Mouse (Mus musculus) liver (tissue): ENCODE measurements around the gene 5430419D17Rik.

Experiments used
- DNase-seq: peaks from one replicate; pipeline ENCODE4 v3.0.0-alpha.2; 2020; ENCODE audit warnings: mixed read lengths

Gene 5430419D17Rik

DNA sequence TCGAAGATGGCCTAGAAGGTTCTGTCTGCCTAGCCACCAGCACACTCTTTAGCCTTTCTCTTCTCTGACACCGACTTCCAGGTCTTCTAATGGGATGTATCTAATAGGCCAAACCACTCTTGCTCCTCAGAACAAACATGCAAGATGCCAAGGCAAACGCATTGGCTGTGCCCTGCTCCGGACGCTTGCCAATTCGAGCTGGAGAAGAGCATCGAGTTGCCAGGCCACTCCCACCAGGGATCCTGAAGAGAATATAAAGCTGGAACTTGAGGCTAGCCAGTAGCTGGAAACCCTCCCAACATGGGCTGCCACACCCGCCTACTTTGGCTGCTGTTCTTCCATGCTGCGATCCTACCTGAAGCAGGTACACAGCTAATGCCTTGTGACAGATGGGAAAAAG is at the start of gene 5430419D17Rik:
Gene 5430419D17Rik, plus strand, starts transcription at position 282 of the 400 bp plus-strand sequence.
- no peak for DNase-seq

DNA sequence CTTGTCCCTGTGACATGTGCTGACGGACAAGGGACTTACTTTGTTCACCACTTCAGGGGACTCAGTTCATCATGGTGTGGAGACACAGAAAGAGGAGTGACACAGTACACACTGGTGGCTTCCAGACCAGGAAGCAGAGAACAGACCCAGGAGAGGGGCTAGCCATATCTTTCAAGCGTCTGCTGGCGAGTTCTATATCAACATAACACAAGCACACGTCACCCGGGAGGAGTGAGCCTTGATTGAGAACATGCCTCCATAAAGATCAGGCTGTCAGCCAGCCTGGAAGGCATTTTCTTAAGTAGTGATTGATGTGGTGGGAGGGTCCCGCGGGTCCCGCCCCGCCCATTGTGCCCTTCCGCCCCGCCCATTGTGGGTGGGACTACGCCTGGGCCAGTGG is 44.2 kb upstream of the 5430419D17Rik start:
- DNase-seq: no peak

DNA sequence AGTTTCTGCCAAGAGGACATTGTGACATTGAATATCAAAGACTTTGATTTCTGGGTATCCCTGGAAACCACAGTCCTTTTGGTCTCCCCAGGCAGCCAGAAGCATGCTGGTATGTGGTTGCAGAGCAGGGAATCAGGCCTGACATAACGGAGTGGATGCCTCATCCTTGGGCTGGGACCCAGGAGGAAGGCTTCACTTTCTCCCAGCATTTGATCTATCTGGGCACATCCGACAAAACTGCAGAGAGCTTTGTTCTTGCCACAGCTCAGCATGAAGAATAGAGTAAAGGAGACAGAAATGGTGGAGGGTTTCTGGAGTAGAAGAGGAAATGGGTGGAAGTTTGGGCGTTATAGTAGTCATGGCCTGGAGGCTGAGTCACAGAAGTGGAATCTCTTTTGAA is 41.0 kb upstream of the 5430419D17Rik start:
- no peak for DNase-seq

DNA sequence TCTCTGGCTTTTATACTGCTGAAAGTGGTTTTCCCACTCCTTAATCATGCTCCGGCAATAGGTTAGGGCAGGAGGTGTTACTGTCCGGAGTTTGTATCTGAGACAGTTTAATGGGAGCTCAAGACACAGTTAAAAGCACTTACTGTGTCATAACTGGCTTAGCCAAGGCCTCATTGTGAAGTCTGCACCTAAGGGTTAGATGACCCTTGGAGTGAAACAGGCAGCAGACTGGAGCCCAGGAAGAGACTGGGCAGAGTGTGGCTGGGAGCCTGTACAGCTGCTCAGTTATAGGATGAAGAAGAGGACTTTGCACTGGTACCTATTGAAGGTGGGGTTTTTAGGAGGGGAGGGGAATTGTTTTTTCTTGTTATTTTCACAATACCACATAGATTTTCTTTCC is 28.0 kb upstream of the 5430419D17Rik start, which contains the start of gene 4933402N03Rik:
Gene 4933402N03Rik, minus strand, starts transcription at position 101 of the 400 bp plus-strand sequence.
- no peak for DNase-seq

DNA sequence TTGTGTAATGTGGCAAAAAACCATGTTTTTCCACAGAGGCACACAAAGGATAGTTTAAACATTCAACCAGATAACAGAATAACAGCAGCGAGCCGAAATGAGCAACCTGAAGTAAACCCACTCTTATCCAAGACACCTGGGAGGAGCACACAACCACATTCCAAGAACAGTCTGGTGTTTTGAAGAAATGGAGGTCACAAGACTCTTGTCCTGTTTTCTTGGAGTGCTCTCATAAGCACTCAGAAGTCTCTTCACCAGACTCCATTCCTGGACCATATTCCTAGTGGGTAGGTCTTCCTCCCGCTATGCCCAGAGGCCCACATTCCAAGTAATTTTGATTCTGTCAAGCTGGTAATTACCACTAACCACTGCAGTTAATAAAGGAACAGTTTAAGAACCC is 24.0 kb upstream of the 5430419D17Rik start:
- no peak for DNase-seq

DNA sequence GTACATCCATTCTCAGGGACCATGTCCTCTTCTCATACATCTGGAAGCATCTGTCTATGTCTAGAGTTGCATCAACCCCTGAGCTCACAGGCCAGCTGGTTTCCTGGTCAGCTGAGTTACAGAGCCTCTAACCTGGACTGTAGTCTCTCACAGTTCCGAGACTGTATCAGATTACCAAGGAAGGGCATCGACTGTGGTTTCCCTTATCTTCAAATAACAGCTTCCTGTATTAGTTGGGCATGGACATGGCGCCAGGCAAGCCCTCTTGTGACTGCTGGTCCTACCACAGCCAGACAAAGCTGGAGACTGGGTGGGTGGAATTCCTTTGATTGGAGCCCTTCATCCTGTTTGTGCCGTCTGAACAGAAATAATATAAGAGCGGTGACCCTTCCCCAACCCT is 21.2 kb upstream of the 5430419D17Rik start:
- DNase-seq: no peak

DNA sequence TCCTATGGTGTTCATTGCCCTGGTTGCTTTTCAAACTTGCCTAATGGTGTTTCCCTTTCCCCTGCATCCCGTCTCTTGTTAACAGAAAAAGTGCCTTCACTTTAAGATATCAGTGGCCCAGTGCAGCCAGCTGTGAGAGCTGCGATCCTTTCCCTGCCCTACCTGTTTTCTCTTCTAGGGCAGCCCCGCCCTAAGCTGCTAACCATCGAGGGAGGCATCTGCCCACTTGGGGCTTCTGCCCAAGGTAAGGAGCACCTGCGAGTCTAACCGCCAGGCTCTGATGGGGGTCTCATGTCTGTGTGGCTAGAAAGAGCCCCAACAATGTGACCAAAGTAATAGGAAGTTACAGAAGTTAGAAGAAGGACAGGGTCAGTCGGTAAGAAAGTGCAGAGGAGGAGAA is 12.0 kb upstream of the 5430419D17Rik start:
- no peak for DNase-seq

DNA sequence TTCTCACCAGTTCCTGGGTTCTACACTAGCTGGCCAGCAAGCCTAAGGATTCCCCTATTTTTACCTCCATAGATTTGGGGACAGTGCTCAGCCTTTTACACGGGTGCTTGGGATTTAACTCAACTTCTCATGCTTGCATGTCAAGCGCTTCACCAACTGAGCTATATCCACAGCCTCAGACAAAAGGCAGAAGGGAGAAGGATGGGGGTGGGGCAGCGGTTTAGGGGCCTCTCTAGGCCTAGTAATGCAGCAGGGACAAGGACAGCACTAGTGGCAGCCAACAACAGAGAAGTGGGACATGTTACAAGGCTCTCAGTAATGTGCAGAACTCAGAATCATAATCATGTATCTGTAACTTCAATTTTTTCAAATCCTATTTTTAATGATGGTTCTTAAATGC is 6.4 kb upstream of the 5430419D17Rik start:
- DNase-seq: no peak

DNA sequence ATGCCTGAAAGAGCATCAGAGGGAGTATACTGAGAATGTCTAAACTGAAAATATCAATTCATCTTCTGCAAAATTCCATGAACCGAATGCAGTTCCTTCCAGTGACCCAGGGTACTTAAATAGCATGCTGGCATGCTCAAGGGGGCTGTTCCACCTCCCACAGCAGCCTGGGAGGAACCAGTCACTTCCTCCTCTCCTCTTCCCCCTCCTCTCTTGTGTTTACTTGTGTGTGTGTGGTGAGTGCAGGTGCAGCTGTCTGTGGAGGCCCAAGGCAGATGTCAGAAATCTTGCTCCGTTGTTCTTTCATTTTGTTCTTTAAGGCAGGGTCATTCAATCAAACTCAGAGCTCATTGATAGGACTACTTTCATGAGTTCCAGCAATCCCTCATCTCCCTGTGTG is 5.1 kb upstream of the 5430419D17Rik start:
- DNase-seq: no peak

DNA sequence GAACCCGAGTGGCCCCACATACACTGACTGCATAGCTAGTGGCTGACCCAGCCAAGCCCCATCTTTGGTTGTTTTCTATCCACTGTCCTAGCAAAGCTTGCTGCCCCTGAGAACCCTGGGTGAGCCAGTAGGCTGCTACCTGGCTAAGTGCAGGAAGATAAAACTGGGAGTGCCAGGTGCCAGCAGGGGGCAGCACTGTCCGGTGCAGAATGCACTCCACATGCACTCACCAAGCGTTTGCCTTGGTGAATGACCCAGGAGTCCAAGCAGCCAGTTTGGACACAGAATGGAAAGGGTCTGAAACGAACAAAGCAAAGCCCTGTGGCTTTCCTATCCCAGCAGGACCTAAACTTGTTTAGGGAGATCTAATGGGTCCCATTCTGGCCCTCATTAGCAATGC is 8.5 kb downstream of the 5430419D17Rik start:
- peak; percentile 33 for DNase-seq

DNA sequence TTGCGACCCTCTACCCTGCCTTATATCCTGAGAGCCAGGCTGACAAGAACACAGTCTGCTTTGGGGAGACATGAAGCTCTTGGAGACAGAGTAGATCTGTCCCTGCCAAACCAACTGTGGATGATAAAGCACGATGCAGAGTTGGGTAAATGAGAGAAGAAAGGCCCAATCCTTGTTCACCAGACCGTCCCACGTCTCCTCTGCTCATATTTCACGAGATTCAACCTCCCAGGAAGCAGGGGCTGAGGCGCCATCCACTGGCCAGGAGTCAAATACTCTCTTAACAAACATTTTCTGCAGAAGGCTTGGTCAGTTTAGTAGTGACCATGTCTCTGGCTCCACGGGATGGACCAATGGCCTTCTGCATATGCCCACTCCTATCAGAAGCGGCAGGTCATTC is 10.1 kb downstream of the 5430419D17Rik start:
- DNase-seq: no peak

DNA sequence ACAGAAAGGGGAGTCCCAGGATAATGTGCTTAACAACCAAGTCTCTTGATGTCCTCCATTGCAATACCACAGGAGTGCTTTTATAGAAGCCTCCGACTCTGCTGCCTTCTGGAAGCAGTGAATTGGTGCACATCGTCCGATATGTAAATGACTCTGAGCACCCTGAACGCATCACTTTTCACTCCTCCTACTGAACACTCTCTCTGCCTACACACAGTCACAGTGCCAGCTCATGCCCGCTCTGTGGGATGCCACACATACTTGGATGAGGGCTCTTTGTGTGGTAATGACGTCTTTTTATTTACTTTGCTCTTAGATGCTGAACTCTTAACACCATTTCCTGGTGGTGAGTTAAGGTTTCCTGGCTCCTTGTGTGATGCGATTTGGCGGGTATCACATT is 12.8 kb downstream of the 5430419D17Rik start:
- no peak for DNase-seq

DNA sequence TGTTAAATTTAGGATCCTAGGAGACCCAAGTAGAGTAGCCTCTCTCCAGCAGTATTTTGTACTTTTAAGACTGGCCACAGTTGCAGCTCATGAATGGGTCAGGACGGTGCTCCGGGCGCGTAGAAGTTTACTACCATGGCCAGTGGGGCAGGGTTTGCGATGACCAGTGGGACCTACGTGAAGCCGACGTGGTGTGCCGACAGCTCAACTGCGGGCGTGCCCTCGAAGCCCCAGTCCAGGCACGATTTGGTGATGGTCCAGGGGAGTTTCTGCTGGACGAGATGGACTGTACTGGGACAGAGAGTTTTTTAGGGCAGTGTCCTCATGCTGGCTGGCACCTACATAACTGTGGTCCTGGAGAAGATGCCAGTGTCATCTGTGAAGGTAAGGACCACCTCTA is 13.8 kb downstream of the 5430419D17Rik start:
- no peak for DNase-seq

DNA sequence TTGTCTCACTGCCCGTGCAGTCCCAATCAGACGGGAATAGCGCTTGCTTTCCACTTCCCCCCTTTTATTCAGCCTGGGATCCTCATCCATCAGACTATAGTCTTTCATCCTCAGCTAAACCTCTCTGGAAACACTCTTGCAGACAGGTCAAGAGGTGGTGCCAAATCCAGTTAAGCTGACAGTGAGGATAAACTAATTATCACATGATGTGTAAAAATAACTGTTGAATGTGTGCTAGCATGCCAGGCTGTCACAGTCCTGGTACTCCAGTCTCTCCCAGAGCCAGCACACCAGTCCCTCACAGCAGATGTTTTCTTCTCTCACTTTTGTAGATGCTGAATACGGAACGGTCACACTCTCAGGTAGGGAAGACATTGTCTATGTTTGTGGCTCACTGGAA is 48.9 kb downstream of the 5430419D17Rik start:
- no peak for DNase-seq

DNA sequence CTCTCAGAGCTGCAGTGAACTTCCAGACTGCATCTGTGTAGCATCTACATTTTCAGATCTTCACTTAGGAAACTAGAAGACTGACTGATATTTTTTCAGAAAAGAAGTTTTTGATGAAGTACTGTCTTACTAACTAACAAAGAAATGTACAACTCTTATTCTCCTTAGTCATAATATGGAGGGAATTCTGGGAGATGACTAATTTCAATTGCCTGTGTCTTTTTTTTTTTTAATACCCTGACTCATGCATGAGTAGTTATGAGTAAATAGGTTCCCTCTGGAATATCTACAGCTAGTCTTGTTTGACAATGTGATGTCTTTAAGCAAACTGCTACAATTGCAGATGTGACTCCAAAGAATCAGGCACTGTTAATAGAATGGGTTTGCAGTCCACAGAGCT is 61.9 kb downstream of the 5430419D17Rik start:
- DNase-seq: no peak

DNA sequence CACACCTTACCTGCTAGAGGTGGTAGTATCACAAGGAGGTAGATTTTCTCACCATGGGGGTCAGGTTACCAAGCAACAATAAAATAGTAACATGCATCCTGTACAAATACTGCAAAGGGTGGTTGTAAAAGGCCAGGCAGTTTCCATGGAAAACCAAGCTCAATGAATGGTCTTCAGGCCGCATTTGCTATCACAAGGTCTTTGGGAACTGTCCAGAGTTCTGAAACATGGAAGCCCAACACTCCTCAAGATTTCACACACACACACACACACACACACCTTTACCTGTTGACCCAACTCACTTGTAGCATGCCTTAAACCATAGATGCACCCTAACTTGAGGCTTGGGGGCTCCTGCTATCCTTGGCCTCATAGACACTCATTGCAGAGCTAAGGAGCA is 70.8 kb downstream of the 5430419D17Rik start:
- no peak for DNase-seq

DNA sequence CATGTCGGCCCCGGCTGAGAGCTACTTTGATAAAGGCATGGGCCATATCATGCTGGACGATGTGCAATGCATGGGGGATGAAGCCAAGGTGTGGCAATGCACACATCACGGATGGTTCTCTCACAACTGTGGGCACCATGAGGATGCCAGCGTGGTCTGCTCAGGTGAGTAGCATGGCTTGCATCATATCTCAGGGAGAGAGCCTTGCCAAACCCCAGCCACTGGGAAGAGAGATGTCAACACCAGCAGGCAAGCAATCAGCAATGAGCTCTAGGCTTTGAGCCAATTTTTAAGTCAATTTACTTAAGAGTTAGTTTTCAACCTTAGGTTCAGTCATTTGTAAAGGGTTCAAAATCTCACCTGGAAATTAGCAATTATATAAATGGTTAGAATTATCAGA is 82.6 kb downstream of the 5430419D17Rik start:
- DNase-seq: no peak

DNA sequence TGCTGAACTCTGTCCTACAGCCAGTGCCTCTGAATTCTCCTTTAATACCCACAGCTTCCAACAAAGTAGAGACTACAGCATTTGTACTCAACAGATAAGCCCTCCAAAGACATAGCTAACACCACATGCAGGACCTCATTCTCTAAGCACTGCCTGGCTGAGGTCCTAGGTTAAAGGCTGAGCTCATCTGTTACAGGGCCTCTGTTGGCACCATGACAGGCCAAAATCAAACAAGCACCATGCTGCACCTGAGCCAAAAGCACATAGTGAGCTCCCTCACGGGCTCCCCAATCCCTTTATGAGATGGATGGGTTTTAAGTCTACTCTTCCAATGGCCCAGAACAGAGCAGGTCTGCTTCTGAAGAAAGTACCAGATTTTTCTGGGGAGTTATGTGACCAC is 83.1 kb downstream of the 5430419D17Rik start:
- DNase-seq: no peak

DNA sequence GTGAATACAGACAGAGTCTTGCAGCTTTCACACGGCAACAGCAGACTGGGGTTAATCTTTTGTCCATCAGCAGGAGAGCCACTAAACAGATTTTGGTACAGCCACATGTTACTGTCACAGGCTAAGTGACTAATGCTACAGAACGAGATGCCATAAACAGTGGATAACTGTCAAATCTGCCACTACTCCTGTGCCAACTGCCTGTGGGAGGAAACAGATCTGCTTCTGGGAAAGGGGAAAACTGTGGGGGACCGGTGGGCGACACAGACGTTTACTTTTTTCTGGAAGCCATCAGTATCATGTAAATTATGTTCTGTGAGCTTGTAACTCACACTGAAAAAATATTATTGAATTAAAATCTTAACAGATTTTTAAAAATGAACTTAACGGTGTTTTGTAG is 86.7 kb downstream of the 5430419D17Rik start:
- DNase-seq: no peak

DNA sequence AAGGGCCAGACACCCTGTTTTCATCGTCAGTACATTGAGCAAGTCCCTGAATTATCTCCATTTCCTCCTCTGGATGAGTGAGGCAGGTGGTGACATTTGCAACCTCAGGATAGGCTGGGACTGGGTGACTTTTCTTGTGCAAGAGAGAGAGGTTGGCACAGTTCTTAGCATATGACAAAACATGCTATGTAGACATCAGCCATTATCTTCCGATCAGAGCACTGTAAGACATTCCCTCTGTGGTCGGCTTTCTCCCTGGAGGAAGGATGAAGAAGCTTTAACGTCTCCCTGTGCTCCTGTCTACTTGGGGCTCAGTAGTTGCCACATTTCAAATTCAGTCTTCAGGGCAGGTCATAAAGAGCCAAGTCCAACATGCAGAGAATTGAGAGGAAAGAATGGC is 90.0 kb downstream of the 5430419D17Rik start:
- DNase-seq: no peak

DNA sequence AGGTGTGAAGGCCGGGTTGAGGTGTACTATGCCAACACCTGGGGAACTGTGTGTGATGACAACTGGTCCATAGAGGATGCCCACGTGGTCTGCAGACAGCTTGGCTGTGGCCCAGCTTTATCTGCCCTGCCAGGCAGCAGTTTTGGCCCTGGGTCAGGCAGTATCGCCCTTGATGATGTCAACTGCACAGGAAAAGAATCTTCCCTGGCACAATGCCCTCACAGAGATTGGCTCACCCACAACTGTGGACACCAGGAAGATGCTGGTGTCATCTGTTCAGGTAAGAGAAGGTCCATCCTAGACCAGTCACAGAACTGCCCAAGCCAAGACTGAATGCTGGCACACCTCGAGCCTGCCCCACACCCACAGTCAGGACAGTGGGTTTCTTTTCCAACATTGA is 91.6 kb downstream of the 5430419D17Rik start:
- DNase-seq: no peak

DNA sequence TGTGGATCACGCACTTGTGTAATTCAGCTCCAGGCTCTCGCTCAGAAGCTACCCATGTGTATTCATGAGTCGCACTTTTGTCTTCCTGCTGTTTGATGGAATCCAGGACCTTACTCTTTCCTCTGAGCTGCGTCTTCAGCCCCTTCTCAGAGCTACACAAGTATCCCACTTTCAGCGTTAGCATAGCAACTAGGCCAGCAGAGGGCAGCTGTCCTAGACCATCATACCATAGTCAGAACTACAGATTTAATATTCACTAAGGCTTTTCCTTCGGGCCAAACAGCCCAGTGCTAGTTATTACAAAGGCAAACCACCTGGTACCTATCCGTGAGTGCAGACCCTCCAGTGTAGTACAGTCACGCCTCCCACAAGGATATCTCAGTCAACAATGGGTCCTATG is 122.9 kb downstream of the 5430419D17Rik start:
- DNase-seq: no peak

DNA sequence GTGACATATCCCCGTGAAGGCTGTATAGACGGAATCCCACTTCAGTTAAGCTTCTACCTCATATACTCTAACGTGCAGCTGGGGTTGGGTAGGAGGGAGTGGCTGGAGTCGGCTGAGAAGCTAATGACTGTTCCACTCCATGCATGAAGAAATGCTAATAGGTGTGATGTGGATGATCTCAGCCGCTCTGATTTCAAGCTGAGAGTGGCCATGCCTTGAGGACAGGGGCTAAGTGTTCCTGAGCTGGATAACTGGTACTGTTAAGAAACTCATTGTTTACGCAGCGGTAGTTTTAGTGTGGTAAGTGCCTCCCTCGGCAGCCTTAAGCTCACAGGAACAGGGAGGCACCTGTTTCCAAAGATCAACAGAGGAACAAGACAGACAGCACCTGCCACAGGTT is 129.1 kb downstream of the 5430419D17Rik start:
- DNase-seq: no peak

DNA sequence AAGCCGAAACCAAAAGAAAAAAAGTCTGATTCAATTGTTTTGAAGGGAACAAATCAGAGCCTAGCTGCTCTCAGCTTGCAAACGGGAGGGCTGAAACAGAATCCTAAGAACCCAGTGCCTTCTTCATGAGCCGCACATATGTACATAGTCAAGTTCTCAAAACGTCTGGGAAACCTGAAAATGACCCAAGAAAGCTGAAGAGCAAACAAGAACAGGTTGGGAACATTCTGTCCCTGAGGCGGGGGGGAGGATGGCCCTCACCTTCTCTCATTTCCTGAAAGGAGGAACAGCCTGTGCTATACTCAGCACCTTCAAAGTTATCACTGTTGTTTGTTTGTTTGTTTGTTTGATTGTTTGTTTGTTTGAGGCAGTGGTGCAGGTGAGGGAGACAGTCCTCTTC is 132.5 kb downstream of the 5430419D17Rik start:
- DNase-seq: no peak

DNA sequence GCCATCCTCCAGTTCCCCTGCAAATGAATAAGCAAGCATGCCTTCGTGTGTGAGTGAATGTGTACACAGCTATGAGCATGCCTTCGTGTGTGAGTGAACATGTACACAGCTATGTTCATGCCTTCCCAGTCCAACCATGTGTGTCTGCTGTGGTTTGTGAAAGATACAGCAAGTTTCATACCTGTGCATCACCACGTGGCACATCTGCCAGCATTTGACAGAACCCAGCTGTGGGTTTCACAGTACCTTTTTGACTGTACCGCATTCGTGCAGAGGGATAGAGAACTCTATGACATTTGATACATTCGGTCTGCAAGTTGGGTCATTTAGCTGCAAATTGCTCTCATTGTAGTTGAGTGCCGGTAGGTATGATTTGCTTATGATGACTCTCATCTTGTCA is 140.3 kb downstream of the 5430419D17Rik start:
- DNase-seq: no peak

DNA sequence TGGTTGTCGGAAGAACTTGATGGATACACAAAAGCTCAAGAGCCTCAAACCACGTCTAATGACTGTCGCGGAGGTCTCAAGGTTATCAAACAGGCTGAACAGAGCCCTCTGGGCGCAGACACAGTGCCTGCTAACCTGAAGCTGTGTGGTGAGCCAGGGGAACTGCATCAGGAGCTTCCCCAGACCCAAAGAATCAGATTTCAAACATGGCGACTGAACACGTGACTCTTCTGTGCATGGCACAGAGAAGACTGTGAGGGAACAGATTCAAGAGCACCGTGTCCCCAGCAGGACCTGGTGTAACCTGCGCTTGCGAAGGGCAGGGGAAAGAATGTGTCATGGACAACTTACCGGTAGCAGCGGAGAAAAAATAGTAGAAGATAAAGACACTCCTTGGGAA is 143.4 kb downstream of the 5430419D17Rik start:
- DNase-seq: no peak
